Mouse (Mus musculus): ENCODE measurements around the gene Gpam. TPM values are rescaled to one million over a fixed set of nuclear protein-coding genes. Genes with fewer than 3 reads are reported as not detected.

The Gpam gene
- total and polyA plus RNA-seq, 3 experiments: 75.4 to 173 (median 149) TPM

DNA sequence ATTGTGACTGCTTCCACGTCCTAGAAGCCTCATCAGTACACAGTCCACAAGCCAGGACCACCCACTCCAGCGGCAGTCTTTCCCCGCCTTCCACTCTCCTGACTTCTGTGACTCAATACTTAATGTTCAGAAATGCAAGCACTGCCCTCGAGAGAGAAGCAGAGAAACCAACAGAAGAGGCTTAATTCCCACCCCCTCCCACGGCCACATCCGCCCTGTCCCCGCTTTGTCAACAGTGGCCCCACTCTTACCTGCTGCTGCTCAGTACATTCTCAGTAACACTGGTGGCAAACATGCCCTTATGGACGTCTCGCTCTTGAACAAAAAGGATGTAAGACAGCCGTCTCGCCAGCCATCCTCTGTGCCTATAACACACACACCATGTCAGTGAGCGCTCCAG is 36.2 kb downstream of the Gpam start:
- no peaks in the 10 kb centered on the region for H3K27me3 ChIP-seq (ENCODE audit: control insufficient read depth, insufficient read depth, low read length)
- no peak for DNase-seq
- H3K36me3 ChIP-seq (ENCODE audit: control insufficient read depth, insufficient read depth, low read length): peaks cover 26% of the 10 kb centered on the region
- H3K27ac ChIP-seq: no peak overlapping the region
- H3K9ac ChIP-seq (ENCODE audit: low read depth, low read length): no peak overlapping the region
- no peak for TF ChIP-seq CTCF (IDR thresholded peaks at IDR 0.05)
- TF ChIP-seq EP300 (IDR thresholded peaks at IDR 0.05; ENCODE audit: insufficient read depth, low read depth, low read length): no peak
- no peak for TF ChIP-seq POLR2A (IDR thresholded peaks at IDR 0.05; ENCODE audit: insufficient read depth, low read depth, low read length)
- no peak overlapping the region for H3K4me3 ChIP-seq
- peaks cover 5% of the 10 kb centered on the region for H3K4me1 ChIP-seq (ENCODE audit: control insufficient read depth, insufficient read depth, low read length)
- WGBS: 84% methylated on average over 12 of the region's 12 CpGs
- peaks cover 2% of the 10 kb centered on the region; the same call in 1 of the 2 replicates for H3K79me2 ChIP-seq (replicated peaks; ENCODE audit: control insufficient read depth, insufficient read depth, low read length)
- intact Hi-C loops (cut with DNase I): loop anchor here (10.0 kb wide), 1 partner anchor 214 kb away; no protein-coding TSS in a partner anchor

DNA sequence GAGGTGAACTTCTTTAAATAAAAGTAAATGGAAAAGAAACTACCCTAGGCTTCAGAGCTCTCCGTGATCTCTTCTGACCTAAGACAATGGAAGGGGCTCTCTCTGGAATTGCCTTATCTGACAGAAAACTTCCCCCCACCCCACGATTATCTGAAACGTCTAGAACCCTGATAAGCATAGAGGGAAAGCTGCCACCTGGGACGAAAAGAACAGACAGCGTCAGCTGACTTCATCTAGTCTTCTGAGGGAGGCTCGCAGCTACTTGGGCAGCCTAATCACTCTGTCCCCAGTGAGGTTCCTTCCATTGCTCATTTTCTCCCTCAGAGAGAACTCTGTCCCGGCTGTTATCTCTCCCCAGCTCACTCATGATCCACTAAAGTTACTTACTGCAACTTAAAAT is 36.9 kb downstream of the Gpam start:
- Histone ChIP-seq H3K4me1 (ENCODE audit: control insufficient read depth, insufficient read depth, low read length) (peaks cover 5% of the 10 kb centered on the region), H3K79me2 (replicated peaks; ENCODE audit: control insufficient read depth, insufficient read depth, low read length) (peaks cover 2% of the 10 kb centered on the region; the same call in 1 of the 2 replicates), H3K4me3 (no peak overlapping the region), H3K27me3 (ENCODE audit: control insufficient read depth, insufficient read depth, low read length) (no peaks in the 10 kb centered on the region), H3K9ac (ENCODE audit: low read depth, low read length) (no peak overlapping the region), H3K27ac (no peak overlapping the region), H3K36me3 (ENCODE audit: control insufficient read depth, insufficient read depth, low read length) (peaks cover 22% of the 10 kb centered on the region)
- no peak for DNase-seq
- TF ChIP-seq EP300 (IDR thresholded peaks at IDR 0.05; ENCODE audit: insufficient read depth, low read depth, low read length): no peak
- TF ChIP-seq CTCF (IDR thresholded peaks at IDR 0.05): no peak
- TF ChIP-seq POLR2A (IDR thresholded peaks at IDR 0.05; ENCODE audit: insufficient read depth, low read depth, low read length): no peak
- intact Hi-C loops (cut with DNase I): loop anchor here (10.0 kb wide), 1 partner anchor 215 kb away; no protein-coding TSS in a partner anchor
- WGBS: 33% methylated on average over 7 of the region's 7 CpGs

GRCm38 (mm10) chr19:55087776-55088175 is 39.3 kb downstream of the Gpam start:
- no peak for TF ChIP-seq POLR2A (IDR thresholded peaks at IDR 0.05; ENCODE audit: insufficient read depth, low read depth, low read length)
- TF ChIP-seq EP300 (IDR thresholded peaks at IDR 0.05; ENCODE audit: insufficient read depth, low read depth, low read length): no peak
- TF ChIP-seq CTCF (IDR thresholded peaks at IDR 0.05): no peak

DNA sequence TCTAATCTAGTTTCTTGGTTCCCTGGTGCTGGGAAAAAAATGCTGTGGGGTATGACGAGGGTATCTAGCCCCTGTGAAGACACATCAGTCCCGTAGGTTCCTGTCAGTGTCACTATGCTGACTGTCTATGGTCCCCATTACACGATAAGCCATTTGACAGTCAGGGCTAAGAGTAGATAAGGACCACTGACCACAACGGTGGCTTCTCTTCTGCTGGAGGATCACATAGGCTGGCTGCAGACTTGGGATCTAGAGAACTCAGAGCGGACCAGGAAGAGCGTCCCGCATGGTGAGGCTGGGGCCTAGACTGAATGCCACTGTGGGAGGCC is 41.2 kb downstream of the Gpam start:
- no peak overlapping the region for H3K4me3 ChIP-seq
- no peaks in the 10 kb centered on the region for H3K79me2 ChIP-seq (replicated peaks; ENCODE audit: control insufficient read depth, insufficient read depth, low read length)
- no peak overlapping the region for H3K27ac ChIP-seq
- intact Hi-C loops (cut with DNase I): no loop called here
- H3K36me3 ChIP-seq (ENCODE audit: control insufficient read depth, insufficient read depth, low read length): no peaks in the 10 kb centered on the region; the same call in 1 of the 2 replicates
- H3K9ac ChIP-seq (ENCODE audit: low read depth, low read length): no peak overlapping the region
- TF ChIP-seq EP300 (IDR thresholded peaks at IDR 0.05; ENCODE audit: insufficient read depth, low read depth, low read length) (no peak), CTCF (IDR thresholded peaks at IDR 0.05) (no peak), POLR2A (IDR thresholded peaks at IDR 0.05; ENCODE audit: insufficient read depth, low read depth, low read length) (no peak)
- no peak for DNase-seq
- H3K27me3 ChIP-seq (ENCODE audit: control insufficient read depth, insufficient read depth, low read length): no peaks in the 10 kb centered on the region
- 84% methylated on average over 7 of the region's 7 CpGs for WGBS
- H3K4me1 ChIP-seq (ENCODE audit: control insufficient read depth, insufficient read depth, low read length): no peaks in the 10 kb centered on the region

More at GRCm38 (mm10) chr19:55087776-55088175, 39.3 kb downstream of the Gpam start:
- 84% methylated on average over 8 of the region's 8 CpGs for WGBS
- Histone ChIP-seq H3K36me3 (ENCODE audit: control insufficient read depth, insufficient read depth, low read length) (peaks cover 11% of the 10 kb centered on the region), H3K27ac (no peak overlapping the region), H3K27me3 (ENCODE audit: control insufficient read depth, insufficient read depth, low read length) (no peaks in the 10 kb centered on the region), H3K9ac (ENCODE audit: low read depth, low read length) (no peak overlapping the region), H3K4me1 (ENCODE audit: control insufficient read depth, insufficient read depth, low read length) (peaks cover 2% of the 10 kb centered on the region; the same call in 1 of the 2 replicates), H3K79me2 (replicated peaks; ENCODE audit: control insufficient read depth, insufficient read depth, low read length) (no peaks in the 10 kb centered on the region; the same call in 1 of the 2 replicates), H3K4me3 (no peak overlapping the region)
- intact Hi-C loops (cut with DNase I): no loop called here
- no peak for DNase-seq

GRCm38 (mm10) chr19:55084971-55085856 is 41.8 kb downstream of the Gpam start:
- H3K4me1 ChIP-seq (ENCODE audit: control insufficient read depth, insufficient read depth, low read length): no peaks in the 10 kb centered on the region
- DNase-seq: no peak
- TF ChIP-seq POLR2A (IDR thresholded peaks at IDR 0.05; ENCODE audit: insufficient read depth, low read depth, low read length) (no peak), EP300 (IDR thresholded peaks at IDR 0.05; ENCODE audit: insufficient read depth, low read depth, low read length) (no peak), CTCF (IDR thresholded peaks at IDR 0.05) (no peak)
- no peaks in the 10 kb centered on the region; the same call in 1 of the 2 replicates for H3K79me2 ChIP-seq (replicated peaks; ENCODE audit: control insufficient read depth, insufficient read depth, low read length)
- WGBS: 48% methylated on average over 4 of the region's 4 CpGs
- H3K27me3 ChIP-seq (ENCODE audit: control insufficient read depth, insufficient read depth, low read length): no peaks in the 10 kb centered on the region
- intact Hi-C loops (cut with DNase I): no loop called here
- H3K4me3 ChIP-seq: no peak overlapping the region
- no peaks in the 10 kb centered on the region; the same call in 1 of the 2 replicates for H3K36me3 ChIP-seq (ENCODE audit: control insufficient read depth, insufficient read depth, low read length)
- H3K9ac ChIP-seq (ENCODE audit: low read depth, low read length): no peak overlapping the region
- H3K27ac ChIP-seq: no peak overlapping the region

GRCm38 (mm10) chr19:55076822-55077221 is 50.2 kb downstream of the Gpam start:
- Histone ChIP-seq H3K4me3 (no peak overlapping the region), H3K4me1 (ENCODE audit: control insufficient read depth, insufficient read depth, low read length) (no peaks in the 10 kb centered on the region), H3K36me3 (ENCODE audit: control insufficient read depth, insufficient read depth, low read length) (no peaks in the 10 kb centered on the region), H3K27me3 (ENCODE audit: control insufficient read depth, insufficient read depth, low read length) (no peaks in the 10 kb centered on the region), H3K27ac (no peak overlapping the region), H3K9ac (ENCODE audit: low read depth, low read length) (no peak overlapping the region), H3K79me2 (replicated peaks; ENCODE audit: control insufficient read depth, insufficient read depth, low read length) (no peaks in the 10 kb centered on the region; the same call in 1 of the 2 replicates)
- DNase-seq: no peak
- TF ChIP-seq EP300 (IDR thresholded peaks at IDR 0.05; ENCODE audit: insufficient read depth, low read depth, low read length) (no peak), CTCF (IDR thresholded peaks at IDR 0.05) (no peak), POLR2A (IDR thresholded peaks at IDR 0.05; ENCODE audit: insufficient read depth, low read depth, low read length) (no peak)
- intact Hi-C loops (cut with DNase I): no loop called here
- WGBS: 78% methylated on average over 8 of the region's 8 CpGs

All from heart, adult 2 months (tissue).